Mouse (Mus musculus) forebrain, embryonic 14.5 days (tissue): ENCODE results near the gene Phf21a. TPM values are rescaled to one million over a fixed set of nuclear protein-coding genes. Genes with fewer than 3 reads are reported as not detected.
A peak's percentile ranks its signal among the peaks of the same experiment; 100 is the strongest.

Source experiments
- ATAC-seq: fragments of 200-750 bp; cut with Nextera tagmentation; 2 replicates; pipeline ENCODE4 v1.8.0; 2017; ENCODE audit warnings: mild to moderate bottlenecking, moderate library complexity
- DNase-seq: peaks from one replicate; pipeline ENCODE4 v3.0.0-alpha.2; 2015; ENCODE audit warnings: low spot score
- H3K27ac ChIP-seq: fragments of 300-500 bp; sonication (generic); 2 replicates; pipeline ENCODE4 v1.5.1; 2014; ENCODE audit warnings: low read depth, mild to moderate bottlenecking, control low read depth, low read length, moderate library complexity
- H3K27me3 ChIP-seq: fragments of 300-500 bp; sonication (generic); replicated peaks from 2 replicates; pipeline ENCODE4 v1.6.1; 2014; ENCODE audit warnings: low read length, control low read depth, mixed read lengths; ENCODE audit not compliant: control insufficient read depth, insufficient read depth
- H3K36me3 ChIP-seq: fragments of 300-500 bp; sonication (generic); 2 replicates; pipeline ENCODE4 v1.6.1; 2014; ENCODE audit warnings: low read length, control low read depth; ENCODE audit not compliant: control insufficient read depth, insufficient read depth
- H3K4me1 ChIP-seq: fragments of 300-500 bp; sonication (generic); 2 replicates; pipeline ENCODE4 v1.6.1; 2014; ENCODE audit warnings: antibody characterized with exemption, low read length, control low read depth; ENCODE audit not compliant: control insufficient read depth, insufficient read depth
- H3K4me2 ChIP-seq: fragments of 300-500 bp; sonication (generic); 2 replicates; pipeline ENCODE4 v1.6.1; 2014; ENCODE audit warnings: mild to moderate bottlenecking, control low read depth, low read length
- H3K4me3 ChIP-seq: fragments of 300-500 bp; sonication (generic); 2 replicates; pipeline ENCODE4 v1.5.1; 2014; ENCODE audit warnings: low read depth, low read length, control low read depth
- H3K9ac ChIP-seq: fragments of 300-500 bp; sonication (generic); 2 replicates; pipeline ENCODE4 v1.6.1; 2014; ENCODE audit warnings: mild to moderate bottlenecking, low read length, control low read depth, moderate library complexity
- H3K9me3 ChIP-seq: fragments of 300-500 bp; sonication (generic); replicated peaks from 2 replicates; pipeline ENCODE4 v1.6.1; 2016; ENCODE audit warnings: low read length, control low read depth, mixed read lengths; ENCODE audit not compliant: control insufficient read depth
- WGBS: fragments of 180-500 bp; shearing (Covaris S2); extraction: QIAGEN DNeasy Blood & Tissue Kit; methylation state at CpG from one replicate; pipeline ENCODE4 v1.1.7; 2014; 5-methylcytosine and 5-hydroxymethylcytosine counted together
- polyA plus RNA-seq: library from polyadenylated mRNA; unstranded; fragments of >200 nt; fragmentation: Nextera tagmentation; extraction: Ambion mirVana; gene quantifications from 2 replicates; pipeline ENCODE4 v1.2.1, GENCODE M21; 2014

The Phf21a gene
- polyA plus RNA-seq, 1 experiment from 2014 or later, result 37.5 TPM

DNA sequence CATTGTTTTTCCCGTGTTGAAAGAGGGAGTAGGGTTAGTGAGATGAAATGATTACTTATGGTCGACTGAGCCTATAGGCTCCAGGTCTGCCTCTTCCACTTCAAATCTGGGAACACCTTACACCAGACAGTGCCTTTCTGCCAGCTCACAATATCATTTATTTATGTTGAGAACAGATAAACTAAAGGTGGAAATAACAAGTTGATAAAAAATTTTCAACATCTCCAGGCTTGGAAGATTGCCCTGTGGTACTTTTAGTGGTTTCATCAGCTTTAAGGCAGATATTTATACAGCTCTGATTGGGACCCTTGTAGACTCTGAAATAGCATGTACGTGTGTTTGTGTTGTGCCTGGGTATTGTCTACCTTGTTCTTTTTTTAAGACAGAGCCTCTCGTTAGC, 83.4 kb downstream of the Phf21a start:
- Histone ChIP-seq H3K9ac (no peak overlapping the region), H3K4me1 (no peaks in the 10 kb centered on the region; the same call in 1 of the 2 replicates), H3K27me3 (no peaks in the 10 kb centered on the region), H3K4me3 (no peak overlapping the region), H3K27ac (no peak overlapping the region), H3K9me3 (no peaks in the 10 kb centered on the region), H3K36me3 (no peaks in the 10 kb centered on the region), H3K4me2 (no peak overlapping the region)
- WGBS, result 7% methylated on average over 4 of the region's 4 CpGs
- ATAC-seq, result no peak
- no peak for DNase-seq

DNA sequence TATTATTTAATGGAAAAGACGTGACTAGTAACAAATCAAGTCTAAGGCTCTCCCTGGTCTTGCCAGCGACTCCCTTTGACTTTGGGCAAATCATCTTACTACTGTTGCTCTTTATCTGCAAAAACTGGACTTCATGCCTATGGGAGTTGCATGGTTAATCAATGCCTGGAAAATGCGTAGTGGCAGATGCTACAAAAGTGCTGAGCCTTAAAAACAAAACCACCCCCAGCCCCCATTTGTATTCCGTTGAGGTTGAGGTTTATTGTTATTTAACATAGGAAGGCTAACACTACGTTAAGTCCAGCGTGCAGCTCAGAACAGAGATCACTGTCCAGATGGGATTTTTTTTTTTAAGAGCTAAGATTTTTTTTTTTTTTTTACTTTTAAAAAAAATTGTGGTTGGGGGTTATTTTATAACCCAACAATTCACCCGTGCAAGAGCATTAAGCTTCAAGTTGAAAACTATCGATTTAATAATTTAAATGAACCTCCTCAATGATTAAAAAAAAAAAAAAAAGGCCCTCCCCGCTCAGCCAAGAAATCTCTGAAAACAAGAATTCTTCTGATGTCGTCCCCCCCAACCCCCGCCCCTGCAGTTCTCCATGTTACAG, 89.3 kb downstream of the Phf21a start:
- DNase-seq, result peak; percentile 33
- 3% methylated on average over 11 of the region's 11 CpGs for WGBS
- Histone ChIP-seq H3K4me3 (peak overlapping the region; percentile 66), H3K9ac (peak overlapping the region; percentile 82), H3K4me1 (peaks cover 15% of the 10 kb centered on the region), H3K4me2 (peak overlapping the region; percentile 62), H3K9me3 (no peaks in the 10 kb centered on the region), H3K36me3 (no peaks in the 10 kb centered on the region), H3K27me3 (no peaks in the 10 kb centered on the region), H3K27ac (peak overlapping the region; percentile 100)
- ATAC-seq, result no peak

DNA sequence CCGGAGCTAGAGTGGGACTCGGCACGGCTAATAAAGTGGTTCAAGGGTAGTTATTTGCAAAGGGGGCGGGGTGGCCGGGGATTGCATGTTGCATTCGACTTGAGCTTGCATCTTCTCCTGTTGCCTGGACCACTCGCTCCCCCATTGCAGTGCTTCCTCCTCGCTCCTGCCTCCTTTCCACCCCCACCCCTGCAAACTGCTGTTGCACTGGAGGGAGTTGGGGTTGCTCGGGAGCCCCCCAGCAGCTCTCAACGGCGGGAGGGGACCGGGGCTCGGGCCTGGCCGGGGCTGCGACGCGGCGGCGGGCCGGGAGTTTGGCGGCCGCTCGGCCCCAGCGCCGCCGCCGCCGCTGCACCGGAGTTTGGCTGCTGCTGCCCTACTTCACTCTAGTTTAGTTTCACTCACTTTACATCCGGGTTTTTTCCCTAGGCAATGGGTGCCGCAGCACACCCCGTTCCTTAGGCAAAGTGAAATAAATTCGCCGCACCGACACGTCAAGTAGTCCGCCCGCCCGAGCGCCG, 90.1 kb downstream of the Phf21a start:
- 0% methylated on average over 39 of the region's 41 CpGs for WGBS
- peak overlapping the region; percentile 100 for H3K27ac ChIP-seq
- peaks cover 22% of the 10 kb centered on the region for H3K4me1 ChIP-seq
- peak overlapping the region; percentile 66 for H3K4me3 ChIP-seq
- DNase-seq (peak; percentile 97), ATAC-seq (peak; percentile 79)
- peak overlapping the region; percentile 82 for H3K9ac ChIP-seq
- H3K27me3 ChIP-seq, result no peaks in the 10 kb centered on the region
- H3K9me3 ChIP-seq, result no peaks in the 10 kb centered on the region
- no peaks in the 10 kb centered on the region for H3K36me3 ChIP-seq
- H3K4me2 ChIP-seq, result peak overlapping the region; percentile 62

DNA sequence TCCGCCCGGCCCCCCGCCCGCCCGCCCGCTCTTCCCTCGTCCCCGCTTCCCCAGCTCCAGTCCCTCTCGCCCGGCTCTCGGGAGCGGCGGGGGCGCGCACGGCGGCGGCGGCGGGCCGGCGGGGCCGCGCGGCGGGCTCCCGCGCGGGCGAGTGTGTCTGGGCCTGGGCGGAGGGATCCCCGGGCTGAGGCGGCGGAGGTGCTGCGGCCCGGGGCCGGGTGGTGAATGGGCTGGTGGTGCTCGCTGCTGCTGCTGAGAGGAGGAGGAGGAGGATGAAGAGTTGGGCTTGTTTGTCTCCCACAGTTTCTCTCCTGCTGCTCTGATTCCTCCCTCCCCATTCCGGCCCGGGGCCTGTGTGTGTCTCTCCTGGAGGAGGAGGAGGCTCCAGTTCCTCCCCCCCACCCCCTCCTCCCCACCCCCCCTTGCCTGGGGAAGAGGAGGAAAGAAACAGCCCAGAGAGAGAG, 90.7 kb downstream of the Phf21a start:
- H3K27ac ChIP-seq, result peak overlapping the region; percentile 100
- H3K4me1 ChIP-seq, result peaks cover 25% of the 10 kb centered on the region
- H3K36me3 ChIP-seq, result no peaks in the 10 kb centered on the region
- H3K4me3 ChIP-seq, result peak overlapping the region; percentile 66
- H3K27me3 ChIP-seq, result no peaks in the 10 kb centered on the region
- peak overlapping the region; percentile 62 for H3K4me2 ChIP-seq
- peak; percentile 94 for DNase-seq
- peak overlapping the region; percentile 82 for H3K9ac ChIP-seq
- WGBS, result under 1% methylated on average over 27 of the region's 40 CpGs
- H3K9me3 ChIP-seq, result no peaks in the 10 kb centered on the region
- peak; percentile 78 for ATAC-seq

DNA sequence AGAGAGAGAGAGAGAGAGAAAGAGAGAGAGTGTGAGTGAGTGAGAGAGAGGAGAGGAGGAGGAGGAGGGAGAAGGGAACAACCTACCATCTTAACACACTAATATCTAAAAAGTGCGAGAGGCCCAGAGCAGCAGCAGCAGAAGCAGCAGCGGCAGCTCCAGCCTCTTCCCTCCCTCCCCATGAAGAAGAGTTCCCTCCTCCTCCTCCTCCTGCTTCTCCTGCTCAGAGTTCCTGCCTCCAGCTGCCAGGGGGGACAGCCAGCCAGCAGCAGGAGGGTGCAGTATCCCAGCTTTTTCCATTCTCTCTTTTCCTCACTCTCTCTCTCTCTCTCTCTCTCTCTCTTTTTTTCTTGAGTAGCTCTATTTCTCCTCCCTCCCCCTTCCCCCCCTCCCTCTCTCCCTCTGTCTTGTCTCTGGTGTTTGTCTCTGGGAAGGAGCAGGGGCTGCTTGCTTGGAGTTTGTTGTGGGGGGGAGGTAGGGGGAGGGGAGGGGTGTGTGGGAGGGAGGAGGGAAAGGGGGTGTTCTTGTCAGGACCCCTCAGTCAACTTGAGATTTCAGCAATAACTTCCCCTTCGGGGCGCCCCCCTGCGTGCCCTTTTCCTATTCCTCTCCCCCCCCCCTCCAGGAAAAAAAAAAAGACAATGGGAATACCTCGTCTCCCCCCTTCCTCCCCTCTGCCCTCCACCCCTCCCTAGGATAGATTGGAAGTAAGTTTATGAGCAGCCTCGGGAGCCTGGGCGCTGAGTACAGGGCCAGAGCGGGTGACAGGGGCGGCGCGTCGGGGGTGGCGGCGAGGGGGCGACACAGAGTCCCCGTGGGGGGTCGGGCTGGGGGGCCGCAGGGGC, 91.4 kb downstream of the Phf21a start:
- peak; percentile 57 for ATAC-seq
- H3K9me3 ChIP-seq, result no peaks in the 10 kb centered on the region
- H3K36me3 ChIP-seq, result no peaks in the 10 kb centered on the region
- peak; percentile 79 for DNase-seq
- peak overlapping the region; percentile 100 for H3K27ac ChIP-seq
- no peaks in the 10 kb centered on the region for H3K27me3 ChIP-seq
- 2% methylated on average over 18 of the region's 19 CpGs for WGBS
- H3K4me2 ChIP-seq, result peak overlapping the region; percentile 62
- H3K4me1 ChIP-seq, result peaks cover 30% of the 10 kb centered on the region
- H3K9ac ChIP-seq, result peak overlapping the region; percentile 82
- H3K4me3 ChIP-seq, result peak overlapping the region; percentile 66

DNA sequence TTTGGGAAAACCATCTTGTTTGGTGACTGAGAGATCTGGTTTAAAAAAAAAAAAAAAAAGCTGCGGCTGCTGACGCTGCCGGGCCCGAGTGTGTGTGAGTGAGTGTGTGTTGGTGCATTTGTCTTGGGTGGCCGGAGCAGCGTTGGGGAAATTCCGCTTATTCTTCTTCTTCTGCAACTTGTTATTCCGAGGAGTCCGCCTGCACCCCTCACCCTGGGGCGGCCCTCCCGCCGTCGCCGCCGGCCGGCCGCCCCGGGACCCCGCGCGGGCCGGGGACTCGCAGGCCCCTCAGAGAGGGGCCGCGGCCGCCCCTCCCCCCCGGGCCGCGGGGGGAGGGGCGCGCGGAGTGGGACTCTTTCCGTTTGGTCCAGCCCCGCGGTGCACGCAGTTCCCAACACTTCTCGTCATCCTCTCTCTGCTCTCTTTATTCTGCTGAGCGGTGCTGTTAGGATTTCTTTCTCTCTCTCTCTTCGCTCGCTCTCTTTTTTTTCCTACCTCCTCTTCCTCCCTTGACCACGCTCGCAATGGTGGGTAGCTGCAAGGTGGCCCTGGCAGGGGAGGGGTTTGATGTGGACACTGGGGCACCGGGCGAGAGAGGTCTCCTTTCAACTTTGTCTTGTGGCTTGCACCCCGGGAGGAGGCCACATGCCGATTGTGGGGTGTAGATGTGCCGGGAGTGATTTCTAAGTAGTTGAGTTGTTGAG, 92.3 kb downstream of the Phf21a start:
- H3K9me3 ChIP-seq, result no peaks in the 10 kb centered on the region
- peak overlapping the region; percentile 62 for H3K4me2 ChIP-seq
- peak overlapping the region; percentile 66 for H3K4me3 ChIP-seq
- H3K27me3 ChIP-seq, result no peaks in the 10 kb centered on the region
- WGBS, result under 1% methylated on average over 46 of the region's 47 CpGs
- peak overlapping the region; percentile 82 for H3K9ac ChIP-seq
- ATAC-seq (peak; percentile 40), DNase-seq (peak; percentile 75)
- H3K27ac ChIP-seq, result peak overlapping the region; percentile 100
- no peaks in the 10 kb centered on the region for H3K36me3 ChIP-seq
- H3K4me1 ChIP-seq, result peaks cover 36% of the 10 kb centered on the region

DNA sequence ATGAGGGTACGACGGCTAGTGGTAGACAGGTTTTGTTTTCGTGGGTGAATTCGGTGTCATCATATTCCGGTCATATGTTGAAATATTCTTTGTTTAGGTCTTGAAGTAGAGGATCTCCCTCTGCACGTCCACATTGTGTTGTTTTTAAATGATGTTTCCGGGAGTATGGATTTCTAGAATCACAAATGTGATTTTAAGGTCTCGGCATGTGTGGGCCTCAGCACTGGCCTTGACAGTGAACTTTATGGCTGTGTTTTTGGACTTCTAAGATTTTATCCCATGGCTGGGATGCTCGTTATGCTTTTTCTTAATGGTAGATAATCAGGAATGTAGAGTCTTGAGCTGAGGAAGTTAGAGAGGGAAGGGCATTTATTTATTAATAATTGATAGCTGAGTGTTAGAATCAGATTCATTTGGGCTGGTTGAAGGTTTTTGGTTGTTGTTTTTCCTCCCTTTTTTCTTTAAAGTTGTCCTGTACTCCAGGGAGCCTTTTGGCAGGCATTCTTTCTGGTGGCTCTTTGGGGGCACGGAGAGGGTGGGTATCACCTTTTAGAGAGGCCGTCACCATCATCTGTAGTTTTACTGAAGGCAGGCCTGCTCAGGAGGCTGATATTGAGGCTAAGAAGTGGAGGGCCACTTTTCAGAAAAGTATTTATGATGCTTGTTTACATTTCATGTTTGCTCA, 93.0 kb downstream of the Phf21a start:
- Histone ChIP-seq H3K4me2 (peak overlapping the region; percentile 62), H3K9me3 (no peaks in the 10 kb centered on the region), H3K27me3 (no peaks in the 10 kb centered on the region), H3K36me3 (no peaks in the 10 kb centered on the region), H3K27ac (peak overlapping the region; percentile 100), H3K9ac (peak overlapping the region; percentile 82), H3K4me3 (peak overlapping the region; percentile 66), H3K4me1 (peaks cover 36% of the 10 kb centered on the region)
- DNase-seq (no peak), ATAC-seq (no peak)
- 3% methylated on average over 11 of the region's 11 CpGs for WGBS

DNA sequence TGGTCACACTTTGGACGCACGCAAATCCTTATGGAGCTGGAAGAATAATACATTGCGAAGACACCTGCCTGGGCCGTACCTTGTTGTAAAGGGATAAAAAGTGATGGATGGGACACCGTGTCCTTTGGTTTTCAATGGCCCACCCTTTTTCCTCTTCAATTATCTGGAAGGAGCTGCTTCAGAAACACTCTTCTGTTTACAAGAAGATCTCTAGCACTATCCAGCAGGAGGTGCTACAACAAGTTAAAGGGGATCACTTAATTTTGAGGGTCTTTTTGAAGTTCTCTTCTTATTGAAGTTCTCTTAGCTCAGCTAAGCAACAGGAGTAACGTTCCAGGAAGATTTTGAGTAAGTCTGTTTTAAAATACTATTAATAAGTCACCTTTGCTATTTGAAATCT, 94.1 kb downstream of the Phf21a start:
- no peak for ATAC-seq
- 60% methylated on average over 6 of the region's 6 CpGs for WGBS
- DNase-seq, result peak; percentile 49
- Histone ChIP-seq H3K27me3 (no peaks in the 10 kb centered on the region), H3K4me2 (peak overlapping the region; percentile 62), H3K36me3 (no peaks in the 10 kb centered on the region), H3K27ac (no peak overlapping the region), H3K4me3 (peak overlapping the region; percentile 4), H3K9me3 (no peaks in the 10 kb centered on the region), H3K9ac (no peak overlapping the region), H3K4me1 (peaks cover 35% of the 10 kb centered on the region)
